Mouse (Mus musculus) hindbrain, embryonic 11.5 days (tissue): ENCODE data around the gene Chfr. TPM values are rescaled to one million over a fixed set of nuclear protein-coding genes. Genes with fewer than 3 reads are reported as not detected.

ENCODE experiments used
- ATAC-seq: fragments of 200-750 bp; cut with Nextera tagmentation; 2 replicates; pipeline ENCODE4 v1.8.0; 2017; ENCODE audit warnings: mild to moderate bottlenecking, moderate TSS enrichment, moderate library complexity; ENCODE audit not compliant: low FRiP score
- DNase-seq: peaks from one replicate; pipeline ENCODE4 v3.0.0-alpha.2; 2015; ENCODE audit warnings: low spot score
- H3K27ac ChIP-seq: fragments of 300-500 bp; sonication (generic); 2 replicates; pipeline ENCODE4 v1.5.1; 2014; ENCODE audit warnings: mild to moderate bottlenecking, low read depth, low read length
- H3K27me3 ChIP-seq: fragments of 300-500 bp; sonication (generic); 2 replicates; pipeline ENCODE4 v1.6.1; 2014; ENCODE audit warnings: mild to moderate bottlenecking, low read length, moderate library complexity, mixed read lengths; ENCODE audit not compliant: control insufficient read depth, insufficient read depth
- H3K36me3 ChIP-seq: fragments of 300-500 bp; sonication (generic); 2 replicates; pipeline ENCODE4 v1.6.1; 2014; ENCODE audit warnings: mild to moderate bottlenecking, low read length, moderate library complexity, mixed read lengths; ENCODE audit not compliant: control insufficient read depth, insufficient read depth
- H3K4me1 ChIP-seq: fragments of 300-500 bp; sonication (generic); replicated peaks from 2 replicates; pipeline ENCODE4 v1.6.1; 2014; ENCODE audit warnings: low read length, mixed read lengths; ENCODE audit not compliant: control insufficient read depth, insufficient read depth
- H3K4me2 ChIP-seq: fragments of 300-500 bp; sonication (generic); replicated peaks from 2 replicates; pipeline ENCODE4 v1.6.1; 2014; ENCODE audit warnings: mild to moderate bottlenecking, low read depth, low read length
- H3K4me3 ChIP-seq: fragments of 300-500 bp; sonication (generic); 2 replicates; pipeline ENCODE4 v1.5.1; 2014; ENCODE audit warnings: low read depth, low read length
- H3K9ac ChIP-seq: fragments of 300-500 bp; sonication (generic); 2 replicates; pipeline ENCODE4 v1.6.1; 2014; ENCODE audit warnings: low read depth, low read length
- H3K9me3 ChIP-seq: fragments of 300-500 bp; sonication (generic); 2 replicates; pipeline ENCODE4 v1.6.1; 2016; ENCODE audit warnings: low read length; ENCODE audit not compliant: control insufficient read depth
- WGBS: fragments of 180-500 bp; shearing (Covaris S2); extraction: QIAGEN DNeasy Blood & Tissue Kit; methylation state at CpG from one replicate; pipeline ENCODE4 v1.1.7; 2014; 5-methylcytosine and 5-hydroxymethylcytosine counted together
- polyA plus RNA-seq: library from polyadenylated mRNA; unstranded; fragments of >200 nt; fragmentation: Nextera tagmentation; extraction: Ambion mirVana; gene quantifications from 2 replicates; pipeline ENCODE4 v1.2.1, GENCODE M21; 2014

The Chfr gene
- polyA plus RNA-seq, 1 experiment from 2014 or later = 86.9 TPM

DNA sequence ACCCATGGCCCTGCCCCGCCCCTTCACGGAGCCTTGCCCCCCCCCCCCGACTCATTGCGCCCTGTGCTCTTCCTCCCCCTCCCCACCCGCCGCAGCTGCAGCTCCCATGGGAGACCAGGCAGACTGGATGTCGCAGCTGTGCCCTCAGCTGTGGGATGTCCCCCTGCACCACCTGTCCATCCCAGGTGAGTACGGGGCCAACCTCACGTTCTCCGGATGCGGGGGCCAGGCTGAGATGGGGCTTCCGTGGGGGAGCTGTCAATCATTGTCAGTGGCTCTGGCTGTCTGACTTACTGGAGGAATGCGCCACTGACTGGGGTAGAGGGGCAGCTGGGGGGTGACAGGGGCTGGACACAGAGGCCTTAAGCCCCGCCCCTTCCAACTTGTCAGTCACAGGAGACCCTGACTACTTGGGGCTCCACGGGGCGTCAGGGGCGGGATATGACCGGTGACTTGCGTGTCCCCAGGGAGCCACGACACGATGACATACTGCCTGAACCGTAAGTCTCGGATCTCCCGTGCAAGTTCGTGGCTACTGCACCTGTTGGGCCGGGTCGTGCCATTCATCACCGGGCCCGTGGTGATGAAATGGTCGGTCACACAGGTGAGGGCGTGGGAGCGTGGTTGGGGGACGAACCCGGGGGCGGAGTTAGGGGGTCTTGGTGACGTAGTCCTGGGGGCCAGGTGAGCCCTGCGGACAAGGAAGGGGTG lies 34.6 kb upstream of the Chfr start:
- H3K9ac ChIP-seq = no peak overlapping the region
- H3K9me3 ChIP-seq = no peaks in the 10 kb centered on the region
- no peak overlapping the region for H3K27ac ChIP-seq
- ATAC-seq (peak; percentile 31), DNase-seq (peak; percentile 55)
- H3K27me3 ChIP-seq = peaks cover 5% of the 10 kb centered on the region; the same call in 1 of the 2 replicates
- peak overlapping the region; percentile 30 for H3K4me3 ChIP-seq
- WGBS = under 1% methylated on average over 31 of the region's 37 CpGs
- peaks cover 28% of the 10 kb centered on the region for H3K36me3 ChIP-seq
- peak overlapping the region; percentile 56 for H3K4me2 ChIP-seq
- H3K4me1 ChIP-seq = peaks cover 6% of the 10 kb centered on the region; the same call in 1 of the 2 replicates

GRCm38 (mm10) chr5:110101716-110102347 lies 33.8 kb upstream of the Chfr start:
- peaks cover 5% of the 10 kb centered on the region; the same call in 1 of the 2 replicates for H3K27me3 ChIP-seq
- H3K4me3 ChIP-seq = peak overlapping the region; percentile 30
- H3K9ac ChIP-seq = no peak overlapping the region
- 17% methylated on average over 33 of the region's 34 CpGs for WGBS
- no peak overlapping the region for H3K27ac ChIP-seq
- peaks cover 8% of the 10 kb centered on the region; the same call in 1 of the 2 replicates for H3K4me1 ChIP-seq
- H3K4me2 ChIP-seq = peak overlapping the region; percentile 56
- ATAC-seq (peak; percentile 56), DNase-seq (peak; percentile 54)
- H3K36me3 ChIP-seq = peaks cover 28% of the 10 kb centered on the region
- no peaks in the 10 kb centered on the region for H3K9me3 ChIP-seq

- Histone ChIP-seq H3K9ac (no peak overlapping the region), H3K27ac (no peak overlapping the region), H3K4me2 (no peak overlapping the region), H3K9me3 (no peaks in the 10 kb centered on the region), H3K4me1 (peaks cover 8% of the 10 kb centered on the region; the same call in 1 of the 2 replicates), H3K27me3 (peaks cover 5% of the 10 kb centered on the region; the same call in 1 of the 2 replicates), H3K4me3 (no peak overlapping the region), H3K36me3 (peaks cover 28% of the 10 kb centered on the region)
- 95% methylated on average over 13 of the region's 13 CpGs for WGBS
- DNase-seq (no peak), ATAC-seq (no peak)
These were observed 33.2 kb upstream of the Chfr start for GRCm38 (mm10) chr5:110102429-110102828.

GRCm38 (mm10) chr5:110102853-110103625 lies 32.6 kb upstream of the Chfr start:
- H3K36me3 ChIP-seq = peaks cover 28% of the 10 kb centered on the region
- DNase-seq (no peak), ATAC-seq (no peak)
- H3K9ac ChIP-seq = no peak overlapping the region
- H3K4me2 ChIP-seq = no peak overlapping the region
- peaks cover 8% of the 10 kb centered on the region; the same call in 1 of the 2 replicates for H3K4me1 ChIP-seq
- H3K27ac ChIP-seq = no peak overlapping the region
- H3K4me3 ChIP-seq = no peak overlapping the region
- no peaks in the 10 kb centered on the region for H3K9me3 ChIP-seq
- WGBS = 93% methylated on average over 19 of the region's 19 CpGs
- peaks cover 5% of the 10 kb centered on the region; the same call in 1 of the 2 replicates for H3K27me3 ChIP-seq

DNA sequence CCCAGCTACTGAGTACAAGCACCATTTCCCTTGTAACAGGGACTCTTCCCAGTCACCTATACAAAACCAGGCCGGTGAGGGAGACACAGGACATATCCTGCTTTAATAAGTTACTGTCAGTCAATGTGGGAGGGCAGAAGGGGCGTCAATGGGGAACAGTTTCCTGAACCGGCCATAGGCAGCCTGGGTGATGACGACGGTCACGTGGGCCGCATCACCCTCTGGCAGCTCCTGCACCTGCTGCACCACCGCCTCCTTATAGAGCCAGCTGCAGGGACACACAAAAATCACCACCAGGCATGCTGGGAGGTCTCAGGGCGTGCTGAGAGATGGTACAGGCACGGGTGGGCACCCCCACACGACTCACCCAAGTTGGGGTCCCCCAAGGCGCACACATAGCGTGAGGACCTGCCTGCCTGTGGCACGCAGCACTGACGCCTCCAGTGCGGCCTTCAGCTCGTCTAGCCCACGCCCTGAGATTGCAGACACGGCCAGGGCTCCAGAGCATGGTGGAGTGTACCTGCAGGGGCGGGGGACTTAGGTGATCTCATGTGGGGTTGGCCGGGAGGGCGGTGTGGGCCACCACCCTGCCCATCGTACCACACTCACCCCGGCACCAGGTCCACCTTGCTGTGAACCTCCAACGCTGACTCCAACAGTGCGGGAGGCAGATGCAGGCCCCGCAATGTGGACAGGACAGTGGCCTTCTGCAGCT lies 31.6 kb upstream of the Chfr start:
- Histone ChIP-seq H3K4me1 (peaks cover 8% of the 10 kb centered on the region; the same call in 1 of the 2 replicates), H3K9me3 (no peaks in the 10 kb centered on the region), H3K36me3 (peaks cover 28% of the 10 kb centered on the region), H3K9ac (no peak overlapping the region), H3K4me2 (no peak overlapping the region), H3K4me3 (no peak overlapping the region), H3K27me3 (peaks cover 5% of the 10 kb centered on the region; the same call in 1 of the 2 replicates), H3K27ac (no peak overlapping the region)
- ATAC-seq (no peak), DNase-seq (no peak)
- 94% methylated on average over 26 of the region's 27 CpGs for WGBS

DNA sequence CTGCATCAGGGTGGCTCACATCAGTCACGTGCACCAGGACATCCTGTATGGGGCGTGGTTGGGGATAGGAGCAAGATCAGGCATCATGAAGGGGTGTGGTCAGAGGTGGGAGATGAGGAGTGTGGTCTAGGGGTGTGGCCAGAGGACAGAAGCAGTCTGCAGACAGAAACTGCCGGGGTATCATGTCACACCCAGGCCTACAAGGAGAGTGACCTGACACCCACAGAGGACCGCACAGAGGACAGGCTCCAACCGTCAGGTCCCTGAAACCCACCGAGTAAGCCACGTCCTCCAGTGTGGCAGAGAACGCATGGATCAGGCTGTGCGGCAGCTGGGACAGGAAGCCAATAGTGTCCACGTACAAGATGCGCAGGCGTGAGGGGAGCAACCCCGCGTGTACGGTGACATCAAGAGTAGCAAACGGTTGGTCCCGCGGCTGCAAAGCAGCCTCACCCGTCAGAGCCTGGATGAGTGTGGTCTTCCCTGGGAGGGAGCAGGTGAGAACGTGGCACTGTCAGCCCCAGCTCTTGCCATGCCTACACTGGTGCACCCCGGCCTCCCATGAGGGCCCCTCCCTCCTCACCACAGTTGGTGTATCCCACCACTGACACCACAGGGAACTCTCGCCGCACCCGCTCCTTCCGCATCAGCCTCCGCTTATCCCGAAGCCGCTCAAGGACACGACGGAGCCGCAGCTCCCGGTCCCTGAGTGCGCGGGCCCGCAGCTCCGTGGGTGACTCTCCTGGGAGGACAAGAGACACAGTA lies 30.8 kb upstream of the Chfr start:
- Histone ChIP-seq H3K36me3 (peaks cover 28% of the 10 kb centered on the region), H3K4me3 (no peak overlapping the region), H3K27me3 (peaks cover 5% of the 10 kb centered on the region; the same call in 1 of the 2 replicates), H3K4me2 (no peak overlapping the region), H3K27ac (no peak overlapping the region), H3K9me3 (no peaks in the 10 kb centered on the region), H3K4me1 (peaks cover 8% of the 10 kb centered on the region; the same call in 1 of the 2 replicates), H3K9ac (no peak overlapping the region)
- WGBS = 96% methylated on average over 36 of the region's 36 CpGs
- no peak for DNase-seq
- ATAC-seq = no peak

DNA sequence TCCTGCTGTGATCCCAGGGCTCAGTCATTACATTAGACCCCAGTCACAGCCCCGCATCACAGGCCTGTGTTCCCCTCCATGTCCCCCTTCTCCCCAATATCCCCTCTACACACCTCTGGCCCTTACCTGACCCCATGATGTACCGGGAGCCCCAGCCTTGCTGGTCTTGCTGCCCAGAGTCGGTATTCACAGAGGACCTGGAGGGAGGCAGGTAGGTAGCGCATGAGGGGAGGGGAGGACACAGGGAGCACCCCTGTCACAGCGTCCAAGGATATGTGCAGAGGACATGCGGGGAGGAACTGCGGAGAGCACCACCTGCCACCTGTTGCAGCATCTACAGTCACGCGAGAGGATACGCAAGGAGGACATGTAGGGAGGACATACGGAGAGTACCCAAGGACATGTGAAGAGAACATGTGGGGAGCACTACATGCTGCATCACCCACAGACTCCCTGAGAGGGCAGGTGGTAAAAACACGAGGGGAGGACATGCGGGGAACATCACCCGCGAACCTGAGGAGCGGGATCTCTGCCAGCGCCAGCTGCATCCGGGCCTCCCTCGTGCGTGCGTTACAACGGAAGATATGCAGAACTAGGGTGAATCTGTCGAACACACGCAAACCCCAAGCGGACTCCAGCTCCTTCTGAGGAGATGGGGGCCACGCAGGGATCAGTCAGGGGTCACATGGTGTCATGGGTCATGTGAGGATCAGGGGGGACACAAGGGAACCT lies 29.3 kb upstream of the Chfr start:
- H3K27me3 ChIP-seq = peaks cover under 1% of the 10 kb centered on the region; the same call in 1 of the 2 replicates
- H3K9ac ChIP-seq = no peak overlapping the region
- peaks cover 28% of the 10 kb centered on the region for H3K36me3 ChIP-seq
- no peak for ATAC-seq
- H3K27ac ChIP-seq = no peak overlapping the region
- 93% methylated on average over 26 of the region's 26 CpGs for WGBS
- peak overlapping the region; percentile 82 for H3K4me3 ChIP-seq
- peak overlapping the region; percentile 84 for H3K4me2 ChIP-seq
- DNase-seq = no peak
- peaks cover 6% of the 10 kb centered on the region; the same call in 1 of the 2 replicates for H3K4me1 ChIP-seq
- no peaks in the 10 kb centered on the region for H3K9me3 ChIP-seq
